Mouse (Mus musculus) megakaryocyte, embryonic 14.5 days (primary cell): ENCODE measurements around the gene Hnrnpab.

Source experiments
- FLI1 ChIP-seq: IDR thresholded peaks from 2 replicates; pipeline ENCODE4 v1.6.1; 2012; ENCODE audit warnings: low read length, inconsistent platforms, mixed read lengths
- GATA1 ChIP-seq: IDR thresholded peaks from 3 replicates; pipeline ENCODE4 v1.6.1; 2012; ENCODE audit warnings: mixed read lengths, low read length, inconsistent platforms, borderline replicate concordance

DNA sequence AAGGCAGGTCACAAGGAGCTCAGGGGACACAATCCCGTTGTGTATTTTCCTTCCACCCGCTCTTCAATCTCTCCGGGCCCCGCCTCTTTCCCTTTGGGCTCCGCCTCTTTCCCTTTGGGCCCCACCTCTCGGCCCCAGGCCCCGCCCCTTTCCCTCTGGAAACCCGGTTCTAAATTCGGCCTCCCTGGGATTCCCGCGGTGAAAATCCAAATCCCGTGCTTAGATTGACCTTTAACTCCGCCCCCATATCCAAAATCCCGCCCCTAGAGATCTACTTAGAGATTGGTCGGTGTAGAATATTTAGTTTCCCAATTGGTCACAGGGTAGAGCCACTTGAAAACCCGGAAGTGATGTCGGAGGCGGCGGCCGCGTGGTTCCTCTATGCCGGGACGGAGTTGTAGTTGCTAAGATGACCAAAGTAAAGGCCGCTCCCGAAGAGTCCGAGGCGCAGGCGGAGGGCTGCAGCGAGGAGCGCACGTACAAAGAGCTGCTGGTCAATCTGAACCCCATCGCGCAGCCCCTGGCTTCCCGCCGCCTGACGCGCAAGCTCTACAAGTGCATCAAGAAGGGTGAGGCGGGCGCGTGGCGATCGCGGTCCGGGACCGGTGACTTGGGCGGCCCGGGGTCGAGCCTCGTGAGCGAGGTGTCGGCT is 12.9 kb upstream of the Hnrnpab start, which contains the start of gene Nhp2:
- TF ChIP-seq GATA1 (no peak), FLI1 (no peak)
